Mouse (Mus musculus) bone marrow macrophage, adult 2 months (primary cell): Measurements from ENCODE around the gene Tnip3. TPM values are rescaled to one million over a fixed set of nuclear protein-coding genes. Genes with fewer than 3 reads are reported as not detected.

ENCODE experiments used
- H3K27ac ChIP-seq: 2 replicates; pipeline ENCODE4 v1.5.1; 2012; ENCODE audit warnings: low read depth, low read length; ENCODE audit not compliant: insufficient read depth
- H3K4me1 ChIP-seq: 2 replicates; pipeline ENCODE4 v1.6.1; 2012; ENCODE audit warnings: low read length; ENCODE audit not compliant: control insufficient read depth, insufficient read depth
- H3K4me3 ChIP-seq: 2 replicates; pipeline ENCODE4 v1.5.1; 2012; ENCODE audit warnings: mild to moderate bottlenecking, low read length, moderate library complexity; ENCODE audit not compliant: insufficient read depth
- CTCF ChIP-seq: IDR thresholded peaks from 2 replicates; pipeline ENCODE4 v1.5.1; 2012; ENCODE audit warnings: low read depth, mild to moderate bottlenecking, low read length, moderate library complexity
- POLR2A ChIP-seq: IDR thresholded peaks from 2 replicates; pipeline ENCODE4 v1.6.1; 2012; ENCODE audit warnings: mild to moderate bottlenecking, low read depth, low read length, borderline replicate concordance
- polyA plus RNA-seq: library from polyadenylated mRNA; stranded (reverse); fragments of >200 nt; gene quantifications from 2 replicates; pipeline ENCODE4 v1.2.4, GENCODE M21; 2012; ENCODE audit not compliant: missing spikeins, insufficient read depth, insufficient read length

Tnip3 gene
- polyA plus RNA-seq, 1 experiment = 165 TPM

DNA sequence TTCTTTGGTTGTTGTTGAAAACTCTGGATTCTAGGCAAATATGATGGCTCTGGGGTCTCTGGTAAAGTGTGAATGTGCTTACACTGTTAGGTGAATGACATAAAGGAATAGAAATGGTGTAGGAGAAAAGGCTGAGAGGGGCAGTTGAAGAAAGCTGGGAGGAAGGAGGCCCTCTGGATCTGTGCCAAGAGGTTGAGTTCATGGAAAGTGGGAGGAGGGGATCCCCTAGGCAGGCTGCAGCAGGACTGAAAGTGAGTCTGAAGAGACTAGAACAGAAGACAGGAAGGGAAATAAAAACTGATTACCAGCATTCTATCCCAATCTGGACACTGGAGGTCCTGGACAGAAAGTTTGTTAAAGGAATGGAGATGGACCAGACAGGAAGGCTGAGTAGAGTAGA, 117.3 kb downstream of the Tnip3 start:
- Histone ChIP-seq H3K4me1 (no peaks in the 10 kb centered on the region), H3K27ac (no peak overlapping the region), H3K4me3 (no peak overlapping the region)
- no peak for TF ChIP-seq CTCF
- TF ChIP-seq POLR2A = no peak

DNA sequence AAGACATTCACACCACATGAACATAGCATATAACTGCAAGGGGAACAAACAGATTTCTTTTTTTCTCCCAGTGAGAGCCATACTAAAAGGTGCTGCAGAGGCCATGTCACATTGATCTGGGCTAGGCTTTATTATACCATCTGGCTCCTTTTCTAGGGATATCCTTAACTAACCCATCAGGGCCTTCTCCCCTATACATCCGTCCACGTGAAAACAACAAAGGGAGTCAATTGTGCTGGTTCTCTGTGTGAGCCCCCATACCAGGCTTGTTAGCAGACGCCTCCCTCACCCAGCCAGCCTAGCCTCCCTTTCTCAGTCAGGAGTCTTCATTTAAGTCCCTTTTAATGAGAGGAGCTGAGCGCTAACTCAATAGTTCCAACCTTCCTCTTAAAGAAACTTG, 119.0 kb downstream of the Tnip3 start:
- TF ChIP-seq POLR2A = no peak
- TF ChIP-seq CTCF = no peak
- Histone ChIP-seq H3K27ac (no peak overlapping the region), H3K4me3 (no peak overlapping the region), H3K4me1 (no peaks in the 10 kb centered on the region)

DNA sequence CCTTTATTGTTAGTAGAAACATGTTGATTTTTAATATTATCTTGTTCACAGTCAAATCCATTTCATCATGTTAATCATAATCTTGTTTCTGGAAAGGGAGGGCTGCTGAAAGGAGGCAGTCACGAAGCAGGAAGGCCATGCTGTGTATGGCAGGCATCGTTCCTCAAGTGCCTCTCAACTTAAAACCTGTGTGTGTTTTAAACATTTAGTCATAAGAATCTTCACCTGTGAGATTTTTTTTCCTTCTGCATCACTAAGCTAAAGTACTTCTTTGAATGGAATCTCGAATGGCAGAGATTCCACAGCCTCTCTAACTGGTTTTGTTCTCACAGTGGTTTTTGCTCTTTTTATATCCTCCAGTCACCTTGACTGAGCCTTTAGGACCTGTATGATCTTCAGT, 121.3 kb downstream of the Tnip3 start:
- H3K4me1 ChIP-seq = no peaks in the 10 kb centered on the region
- no peak overlapping the region for H3K27ac ChIP-seq
- no peak for TF ChIP-seq POLR2A
- TF ChIP-seq CTCF = no peak
- no peak overlapping the region for H3K4me3 ChIP-seq

DNA sequence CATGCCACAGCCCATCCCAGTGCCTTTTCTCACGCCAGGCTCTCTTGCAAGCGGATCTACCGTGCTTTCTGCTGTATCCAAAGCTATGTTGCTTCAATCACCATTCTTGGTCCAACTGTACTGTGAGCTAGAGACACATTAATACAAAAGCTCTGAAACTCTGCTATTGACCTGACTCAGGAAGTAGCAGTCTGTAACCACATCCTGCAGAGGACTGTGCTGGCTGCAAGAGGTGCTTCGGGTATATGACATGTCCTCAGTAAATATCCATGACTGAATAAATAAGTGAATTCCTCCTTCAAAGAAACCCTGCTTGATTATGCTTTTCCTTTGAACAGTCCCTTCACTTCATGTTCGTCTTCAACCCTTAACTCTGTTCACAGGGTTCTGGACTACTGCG, 122.6 kb downstream of the Tnip3 start:
- no peak for TF ChIP-seq CTCF
- TF ChIP-seq POLR2A = no peak
- H3K4me3 ChIP-seq = no peak overlapping the region
- H3K27ac ChIP-seq = no peak overlapping the region
- no peaks in the 10 kb centered on the region for H3K4me1 ChIP-seq

DNA sequence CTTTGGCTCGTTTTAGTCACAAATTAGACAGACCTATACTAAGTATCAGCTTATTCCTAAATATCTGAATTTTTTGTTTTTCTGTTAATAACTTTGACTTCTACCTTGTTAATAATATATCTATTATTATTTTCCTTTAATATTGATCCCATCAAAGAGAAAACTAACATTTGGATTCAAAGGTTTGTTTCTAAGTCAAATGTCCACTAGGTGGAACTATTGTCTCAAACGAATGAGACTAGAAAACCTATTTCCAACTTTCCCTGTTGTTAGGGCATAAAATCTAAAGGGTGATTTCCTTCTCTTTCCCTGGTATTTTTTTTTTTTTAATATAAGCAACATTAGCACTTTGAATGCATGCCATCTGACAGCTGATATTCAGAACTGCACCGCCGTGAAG, 126.3 kb downstream of the Tnip3 start:
- H3K4me1 ChIP-seq = no peaks in the 10 kb centered on the region
- H3K4me3 ChIP-seq = no peak overlapping the region
- TF ChIP-seq POLR2A (no peak), CTCF (no peak)
- H3K27ac ChIP-seq = no peak overlapping the region

DNA sequence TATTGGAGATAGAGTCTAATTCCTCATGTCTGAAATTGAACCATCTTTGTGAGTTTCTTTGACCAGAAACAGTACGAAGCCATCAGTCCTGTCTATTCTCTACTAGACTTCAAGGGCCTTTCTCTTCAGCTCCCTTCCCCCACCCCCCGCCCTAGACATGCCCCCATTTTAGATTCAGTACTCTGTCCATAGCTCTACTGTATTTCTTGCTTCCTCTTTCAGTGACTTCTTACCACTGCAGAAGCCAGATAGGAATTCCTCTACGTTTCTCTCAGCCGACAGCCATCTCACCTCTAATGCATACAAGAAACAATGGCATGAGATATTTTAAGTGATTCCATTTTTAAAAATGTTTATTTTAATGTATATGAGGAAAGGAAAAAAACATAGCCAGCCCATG, 136.2 kb downstream of the Tnip3 start:
- H3K27ac ChIP-seq = no peak overlapping the region
- no peaks in the 10 kb centered on the region for H3K4me1 ChIP-seq
- TF ChIP-seq POLR2A = no peak
- no peak for TF ChIP-seq CTCF
- no peak overlapping the region for H3K4me3 ChIP-seq

DNA sequence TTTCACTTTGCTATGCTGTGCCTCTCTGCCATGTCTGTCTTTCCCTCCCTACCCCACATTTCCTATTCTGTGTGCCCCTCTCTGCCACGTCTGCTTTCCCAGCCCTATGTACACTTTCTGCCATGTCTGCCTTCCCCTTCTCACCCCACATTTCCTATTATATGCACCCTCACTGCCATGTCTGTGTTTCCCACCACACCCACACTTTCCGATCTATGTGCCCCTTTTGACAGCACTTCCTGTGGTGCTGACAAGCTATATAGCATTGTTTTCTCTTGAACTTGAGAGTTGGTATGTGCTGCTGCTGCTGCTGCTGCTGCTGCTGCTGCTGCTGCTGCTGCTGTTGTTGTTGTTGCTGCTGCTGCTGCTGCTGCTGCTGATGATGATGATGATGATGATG, 136.9 kb downstream of the Tnip3 start:
- Histone ChIP-seq H3K4me1 (no peaks in the 10 kb centered on the region), H3K4me3 (no peak overlapping the region), H3K27ac (no peak overlapping the region)
- TF ChIP-seq CTCF = no peak
- TF ChIP-seq POLR2A = no peak

DNA sequence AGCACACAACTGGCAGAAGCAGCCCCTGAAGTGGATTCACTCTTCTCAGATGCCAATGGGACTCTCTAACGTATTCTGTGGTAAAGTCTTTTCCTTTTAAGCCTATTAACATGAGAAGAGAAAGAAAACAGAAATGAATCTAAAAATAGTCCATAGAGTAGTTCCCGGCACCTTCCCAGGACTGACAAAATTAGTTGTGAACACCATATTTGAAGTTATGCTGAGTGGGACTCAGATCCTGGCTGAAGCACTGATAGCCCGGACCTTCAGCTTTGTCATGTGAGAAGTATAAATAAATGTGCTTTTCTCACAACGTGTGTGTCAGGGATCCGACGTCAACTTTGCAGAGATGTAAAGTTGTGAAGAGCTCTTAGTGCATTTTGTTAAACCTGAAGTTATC, 138.9 kb downstream of the Tnip3 start:
- Histone ChIP-seq H3K4me1 (no peaks in the 10 kb centered on the region), H3K27ac (no peak overlapping the region), H3K4me3 (no peak overlapping the region)
- TF ChIP-seq POLR2A (no peak), CTCF (no peak)

DNA sequence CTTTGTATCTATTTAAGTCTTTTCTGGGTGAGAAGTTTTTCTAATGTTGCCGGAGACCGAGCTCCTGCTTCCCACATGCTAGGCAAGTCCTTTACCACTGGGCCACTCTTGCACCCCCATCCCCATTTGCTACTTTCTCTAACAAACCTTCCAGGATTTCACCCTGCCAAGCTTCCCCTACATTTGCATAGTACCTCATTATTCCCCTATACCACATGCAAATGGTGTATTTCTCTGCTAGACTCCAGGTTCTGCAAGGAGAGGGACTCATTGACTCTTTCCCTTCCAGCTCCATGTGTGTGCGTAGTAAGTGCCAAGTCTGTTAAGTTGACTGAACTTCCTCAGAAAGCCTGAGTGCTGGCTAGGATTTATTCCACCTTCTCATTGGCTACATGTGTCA, 141.2 kb downstream of the Tnip3 start:
- Histone ChIP-seq H3K4me3 (no peak overlapping the region), H3K27ac (no peak overlapping the region), H3K4me1 (no peaks in the 10 kb centered on the region)
- TF ChIP-seq POLR2A = no peak
- TF ChIP-seq CTCF = no peak

DNA sequence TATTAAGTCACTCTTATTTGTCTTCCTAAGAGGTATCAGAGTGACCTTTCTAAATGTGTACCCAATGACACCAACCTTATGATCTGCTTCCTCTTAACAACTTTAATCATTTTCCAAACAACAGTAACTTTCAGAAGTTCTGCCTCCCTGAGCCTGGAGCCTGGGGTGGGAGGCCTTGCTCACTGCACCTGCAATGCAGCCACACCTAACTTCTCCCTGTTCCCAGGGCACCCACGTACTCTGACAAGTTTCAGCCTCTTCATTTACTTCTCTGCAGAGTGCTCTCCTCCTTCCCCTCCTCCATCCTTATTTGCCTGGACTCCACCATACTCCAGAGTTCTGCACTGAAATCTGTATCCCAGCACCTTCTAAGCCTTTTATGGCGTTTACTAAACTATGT, 144.9 kb downstream of the Tnip3 start:
- TF ChIP-seq POLR2A = no peak
- no peak for TF ChIP-seq CTCF
- Histone ChIP-seq H3K4me1 (no peaks in the 10 kb centered on the region), H3K4me3 (no peak overlapping the region), H3K27ac (no peak overlapping the region)

DNA sequence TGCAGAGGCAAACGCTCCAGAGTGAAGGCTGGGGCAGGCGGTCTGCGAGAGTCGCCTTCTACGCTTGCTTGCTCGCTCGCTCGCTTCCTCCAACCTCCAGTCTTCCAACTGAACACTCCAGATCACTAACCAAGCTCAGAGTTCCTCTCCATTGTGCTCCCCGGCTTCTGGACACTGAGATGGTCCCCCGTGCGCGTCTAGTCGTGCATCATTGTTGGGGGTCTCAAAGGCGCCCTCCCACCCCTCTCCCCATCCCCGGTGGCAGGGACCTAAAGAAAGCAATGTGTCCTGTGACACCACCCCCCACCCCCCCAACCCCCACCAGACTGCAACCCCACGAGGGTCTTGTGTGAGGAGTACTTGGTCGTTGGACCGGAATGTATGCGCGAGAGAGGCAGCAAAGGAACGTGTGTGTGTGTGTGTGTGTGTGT, 145.9 kb downstream of the Tnip3 start:
- TF ChIP-seq POLR2A = no peak
- no peak for TF ChIP-seq CTCF
- peak overlapping the region; percentile 65 for H3K4me3 ChIP-seq
- no peak overlapping the region for H3K27ac ChIP-seq
- no peaks in the 10 kb centered on the region for H3K4me1 ChIP-seq
